Mouse (Mus musculus): Measurements from ENCODE around the gene Gm20388. TPM values are rescaled to one million over a fixed set of nuclear protein-coding genes. Genes with fewer than 3 reads are reported as not detected.

Gene Gm20388
- polyA plus RNA-seq, 1 experiment, result 0.36 TPM

GRCm38 (mm10) chr8:123235520-123236497 lies 3325.2 kb downstream of the Gm20388 start, which contains the start of gene Spata2l:
Spata2l (minus strand) TSS chr8:123236233.
- Histone ChIP-seq H3K4me3 (replicated peaks) (peak within 1 kb of the TSS; percentile 72), H3K9me3 (ENCODE audit: control insufficient read depth, low read length) (no peaks in the 10 kb centered on the region), H3K36me3 (ENCODE audit: control insufficient read depth) (no peaks in the 10 kb centered on the region), H3K4me1 (ENCODE audit: control insufficient read depth) (peaks cover 23% of the 10 kb centered on the region), H3K27me3 (ENCODE audit: control insufficient read depth) (peaks cover 35% of the 10 kb centered on the region)
- TF ChIP-seq TAL1 (IDR thresholded peaks at IDR 0.05; ENCODE audit: low read length), result no peak
- no peak for TF ChIP-seq GATA1 (IDR thresholded peaks at IDR 0.05; ENCODE audit: low read length)

- TF ChIP-seq GATA1 (IDR thresholded peaks at IDR 0.05; ENCODE audit: low read length), result no peak
- no peak for TF ChIP-seq TAL1 (IDR thresholded peaks at IDR 0.05; ENCODE audit: low read length)
- Histone ChIP-seq H3K4me3 (replicated peaks) (no peak overlapping the region), H3K36me3 (ENCODE audit: control insufficient read depth) (peaks cover 5% of the 10 kb centered on the region), H3K9me3 (ENCODE audit: control insufficient read depth, low read length) (no peaks in the 10 kb centered on the region), H3K4me1 (ENCODE audit: control insufficient read depth) (peaks cover 23% of the 10 kb centered on the region), H3K27me3 (ENCODE audit: control insufficient read depth) (peaks cover 22% of the 10 kb centered on the region)
Observed at GRCm38 (mm10) chr8:123239398-123239797, 3328.8 kb downstream of the Gm20388 start.

- Histone ChIP-seq H3K9me3 (ENCODE audit: control insufficient read depth, low read length) (no peaks in the 10 kb centered on the region), H3K4me3 (replicated peaks) (no peak overlapping the region), H3K27me3 (ENCODE audit: control insufficient read depth) (no peaks in the 10 kb centered on the region), H3K4me1 (ENCODE audit: control insufficient read depth) (no peaks in the 10 kb centered on the region), H3K36me3 (ENCODE audit: control insufficient read depth) (peaks cover 28% of the 10 kb centered on the region)
- TF ChIP-seq TAL1 (IDR thresholded peaks at IDR 0.05; ENCODE audit: low read length) (no peak), GATA1 (IDR thresholded peaks at IDR 0.05; ENCODE audit: low read length) (no peak)
Observed at GRCm38 (mm10) chr8:123242107-123242923, 3331.7 kb downstream of the Gm20388 start.

DNA sequence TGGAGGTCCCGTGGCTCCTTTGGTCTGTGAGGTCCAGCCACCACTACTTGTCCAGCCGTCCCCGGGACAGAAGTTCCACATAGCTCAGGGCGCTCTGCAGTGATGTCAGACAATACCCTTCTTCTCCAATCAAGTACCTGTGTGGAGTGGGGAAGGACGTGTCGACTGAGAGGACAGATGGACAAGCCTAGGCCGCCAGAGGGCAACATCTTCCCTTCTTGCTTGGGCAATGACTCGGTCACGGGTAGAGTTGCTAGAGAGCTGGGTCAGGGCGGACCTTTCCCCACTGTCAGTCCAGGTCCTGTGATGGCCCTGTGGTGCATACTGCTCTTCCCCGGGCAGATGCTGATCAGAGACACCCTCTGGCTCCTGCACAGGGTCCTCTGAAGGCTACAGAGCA lies 3332.4 kb downstream of the Gm20388 start:
- Histone ChIP-seq H3K36me3 (ENCODE audit: control insufficient read depth) (peaks cover 36% of the 10 kb centered on the region), H3K4me1 (ENCODE audit: control insufficient read depth) (no peaks in the 10 kb centered on the region), H3K9me3 (ENCODE audit: control insufficient read depth, low read length) (no peaks in the 10 kb centered on the region), H3K4me3 (replicated peaks) (no peak overlapping the region), H3K27me3 (ENCODE audit: control insufficient read depth) (no peaks in the 10 kb centered on the region)
- TF ChIP-seq GATA1 (IDR thresholded peaks at IDR 0.05; ENCODE audit: low read length) (no peak), TAL1 (IDR thresholded peaks at IDR 0.05; ENCODE audit: low read length) (no peak)

- Histone ChIP-seq H3K4me1 (ENCODE audit: control insufficient read depth) (no peaks in the 10 kb centered on the region), H3K9me3 (ENCODE audit: control insufficient read depth, low read length) (no peaks in the 10 kb centered on the region), H3K4me3 (replicated peaks) (no peak overlapping the region), H3K27me3 (ENCODE audit: control insufficient read depth) (no peaks in the 10 kb centered on the region), H3K36me3 (ENCODE audit: control insufficient read depth) (peaks cover 49% of the 10 kb centered on the region)
- TF ChIP-seq TAL1 (IDR thresholded peaks at IDR 0.05; ENCODE audit: low read length) (no peak), GATA1 (IDR thresholded peaks at IDR 0.05; ENCODE audit: low read length) (no peak)
Observed at GRCm38 (mm10) chr8:123244382-123244781, 3333.7 kb downstream of the Gm20388 start.

- no peak overlapping the region for H3K4me3 ChIP-seq (replicated peaks)
- TF ChIP-seq TAL1 (IDR thresholded peaks at IDR 0.05; ENCODE audit: low read length), result no peak
- no peak for TF ChIP-seq GATA1 (IDR thresholded peaks at IDR 0.05; ENCODE audit: low read length)
- peaks cover 53% of the 10 kb centered on the region for H3K36me3 ChIP-seq (ENCODE audit: control insufficient read depth)
- H3K27me3 ChIP-seq (ENCODE audit: control insufficient read depth), result no peaks in the 10 kb centered on the region
- no peaks in the 10 kb centered on the region for H3K9me3 ChIP-seq (ENCODE audit: control insufficient read depth, low read length)
- no peaks in the 10 kb centered on the region for H3K4me1 ChIP-seq (ENCODE audit: control insufficient read depth)
Observed at GRCm38 (mm10) chr8:123245543-123245942, 3334.9 kb downstream of the Gm20388 start.

GRCm38 (mm10) chr8:123247748-123248147 lies 3337.1 kb downstream of the Gm20388 start:
- H3K4me1 ChIP-seq (ENCODE audit: control insufficient read depth), result peaks cover 6% of the 10 kb centered on the region
- H3K9me3 ChIP-seq (ENCODE audit: control insufficient read depth, low read length), result no peaks in the 10 kb centered on the region
- H3K4me3 ChIP-seq (replicated peaks), result no peak overlapping the region
- H3K27me3 ChIP-seq (ENCODE audit: control insufficient read depth), result no peaks in the 10 kb centered on the region
- H3K36me3 ChIP-seq (ENCODE audit: control insufficient read depth), result peaks cover 62% of the 10 kb centered on the region
- no peak for TF ChIP-seq GATA1 (IDR thresholded peaks at IDR 0.05; ENCODE audit: low read length)

GRCm38 (mm10) chr8:123248596-123248995 lies 3338.0 kb downstream of the Gm20388 start:
- peaks cover 59% of the 10 kb centered on the region for H3K36me3 ChIP-seq (ENCODE audit: control insufficient read depth)
- no peak overlapping the region for H3K4me3 ChIP-seq (replicated peaks)
- TF ChIP-seq TAL1 (IDR thresholded peaks at IDR 0.05; ENCODE audit: low read length), result no peak
- TF ChIP-seq GATA1 (IDR thresholded peaks at IDR 0.05; ENCODE audit: low read length), result no peak
- no peaks in the 10 kb centered on the region for H3K27me3 ChIP-seq (ENCODE audit: control insufficient read depth)
- H3K9me3 ChIP-seq (ENCODE audit: control insufficient read depth, low read length), result no peaks in the 10 kb centered on the region
- H3K4me1 ChIP-seq (ENCODE audit: control insufficient read depth), result peaks cover 14% of the 10 kb centered on the region

GRCm38 (mm10) chr8:123250940-123251339 lies 3340.3 kb downstream of the Gm20388 start:
- Histone ChIP-seq H3K9me3 (ENCODE audit: control insufficient read depth, low read length) (no peaks in the 10 kb centered on the region), H3K27me3 (ENCODE audit: control insufficient read depth) (no peaks in the 10 kb centered on the region), H3K4me3 (replicated peaks) (no peak overlapping the region), H3K4me1 (ENCODE audit: control insufficient read depth) (peaks cover 29% of the 10 kb centered on the region), H3K36me3 (ENCODE audit: control insufficient read depth) (peaks cover 53% of the 10 kb centered on the region)
- TF ChIP-seq GATA1 (IDR thresholded peaks at IDR 0.05; ENCODE audit: low read length) (no peak), TAL1 (IDR thresholded peaks at IDR 0.05; ENCODE audit: low read length) (no peak)

Data from erythroblast, embryonic 14.5 days (primary cell).